Mouse (Mus musculus) testis, adult 2 months (tissue): ENCODE measurements at regions not wholly inside any gene's neighbourhood (a gene's known extent, or its start where the extent isn't known, plus 50 kb on each side); places are given as distances from the start of the nearest gene placed in this dataset.
"Not testable (repeated sequence)": the region's sequence is repeated elsewhere in the genome, so short reads cannot be mapped to it uniquely, and the experiment has no call there.

Experiments
- H3K27ac ChIP-seq: fragments of 200-500 bp; 2 replicates; pipeline ENCODE4 v1.5.1; 2012; ENCODE audit warnings: low read depth, low read length; ENCODE audit not compliant: control insufficient read depth, insufficient read depth
- H3K27me3 ChIP-seq: fragments of 200-500 bp; 2 replicates; pipeline ENCODE4 v1.6.1; 2012; ENCODE audit warnings: mild to moderate bottlenecking, low read length, moderate library complexity; ENCODE audit not compliant: control insufficient read depth, insufficient read depth
- H3K36me3 ChIP-seq: fragments of 200-500 bp; 2 replicates; pipeline ENCODE4 v1.6.1; 2012; ENCODE audit warnings: mild to moderate bottlenecking, low read length; ENCODE audit not compliant: control insufficient read depth, insufficient read depth
- H3K4me1 ChIP-seq: fragments of 200-500 bp; 2 replicates; pipeline ENCODE4 v1.6.1; 2012; ENCODE audit warnings: low read length; ENCODE audit not compliant: control insufficient read depth, insufficient read depth
- H3K4me3 ChIP-seq: fragments of 200-500 bp; 2 replicates; pipeline ENCODE4 v1.5.1; 2012; ENCODE audit warnings: low read depth, mild to moderate bottlenecking, low read length, moderate library complexity, mixed read lengths; ENCODE audit not compliant: control insufficient read depth
- CTCF ChIP-seq: fragments of 200-500 bp; IDR thresholded peaks from 2 replicates; pipeline ENCODE4 v1.5.1; 2012; ENCODE audit warnings: low read depth, mild to moderate bottlenecking, inconsistent platforms, low read length, moderate library complexity; ENCODE audit not compliant: control insufficient read depth, insufficient read depth, insufficient replicate concordance
- POLR2A ChIP-seq: fragments of 200-500 bp; IDR thresholded peaks from 2 replicates; pipeline ENCODE4 v1.6.1; 2012; ENCODE audit warnings: low read depth, mild to moderate bottlenecking, inconsistent platforms, low read length, moderate library complexity; ENCODE audit not compliant: control insufficient read depth

DNA sequence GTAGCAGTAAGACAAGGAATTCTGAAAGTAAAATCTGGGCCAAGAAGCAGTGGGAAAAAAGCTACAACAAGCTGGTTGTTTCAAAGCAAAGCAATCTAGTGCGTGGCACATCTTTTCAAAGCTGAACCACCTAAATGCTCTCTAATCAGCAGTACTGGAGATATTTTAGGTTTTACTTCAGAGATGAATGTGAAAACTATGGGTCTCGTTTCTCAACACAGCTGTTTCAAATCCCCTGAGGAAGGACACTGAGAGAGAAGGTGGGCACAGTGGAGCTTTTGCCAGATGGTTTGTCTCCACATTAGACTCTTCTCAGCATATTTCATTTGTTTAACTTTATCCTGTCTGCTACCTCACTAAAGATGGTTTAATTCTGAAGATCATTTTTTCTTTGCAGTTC lies 183.8 kb upstream of the Gria3 start:
- Histone ChIP-seq H3K4me1 (no peaks in the 10 kb centered on the region), H3K4me3 (no peak overlapping the region), H3K27me3 (no peaks in the 10 kb centered on the region), H3K27ac (no peak overlapping the region), H3K36me3 (no peaks in the 10 kb centered on the region)
- TF ChIP-seq CTCF (no peak), POLR2A (no peak)

GRCm38 (mm10) chrX:41249739-41250138 lies 150.9 kb upstream of the Gria3 start:
- not testable (repeated sequence) for H3K4me1 ChIP-seq, H3K36me3 ChIP-seq, H3K27me3 ChIP-seq, H3K27ac ChIP-seq
- H3K4me3 ChIP-seq, result peak overlapping the region; percentile 56

GRCm38 (mm10) chrX:41252923-41253322 lies 147.7 kb upstream of the Gria3 start:
- no peak for TF ChIP-seq POLR2A
- TF ChIP-seq CTCF, result no peak
- no peaks in the 10 kb centered on the region for H3K36me3 ChIP-seq
- H3K4me1 ChIP-seq, result no peaks in the 10 kb centered on the region
- H3K4me3 ChIP-seq, result no peak overlapping the region
- H3K27me3 ChIP-seq, result no peaks in the 10 kb centered on the region
- H3K27ac ChIP-seq, result no peak overlapping the region

DNA sequence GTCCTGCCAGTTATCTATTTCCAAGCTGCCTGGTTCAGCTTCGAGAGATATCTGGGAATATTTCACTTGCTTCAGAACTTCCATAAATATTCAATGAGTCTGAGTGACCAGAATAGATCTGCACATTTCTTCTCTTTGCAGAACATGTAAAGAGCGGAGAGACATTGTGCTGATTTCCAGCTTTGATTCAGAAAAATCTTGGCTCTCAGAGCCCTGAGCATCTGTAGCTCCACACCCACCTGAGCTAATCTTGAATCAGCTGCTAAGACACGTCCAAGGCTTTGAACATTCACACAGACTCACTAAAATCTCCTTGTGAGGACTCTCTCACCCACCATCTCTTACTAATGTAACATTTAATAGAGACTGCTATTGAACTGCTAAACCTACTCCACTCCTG lies 146.0 kb upstream of the Gria3 start:
- H3K27me3 ChIP-seq, result no peaks in the 10 kb centered on the region
- H3K27ac ChIP-seq, result no peak overlapping the region
- no peaks in the 10 kb centered on the region for H3K36me3 ChIP-seq
- no peaks in the 10 kb centered on the region for H3K4me1 ChIP-seq
- TF ChIP-seq CTCF, result no peak
- TF ChIP-seq POLR2A, result no peak
- H3K4me3 ChIP-seq, result no peak overlapping the region

DNA sequence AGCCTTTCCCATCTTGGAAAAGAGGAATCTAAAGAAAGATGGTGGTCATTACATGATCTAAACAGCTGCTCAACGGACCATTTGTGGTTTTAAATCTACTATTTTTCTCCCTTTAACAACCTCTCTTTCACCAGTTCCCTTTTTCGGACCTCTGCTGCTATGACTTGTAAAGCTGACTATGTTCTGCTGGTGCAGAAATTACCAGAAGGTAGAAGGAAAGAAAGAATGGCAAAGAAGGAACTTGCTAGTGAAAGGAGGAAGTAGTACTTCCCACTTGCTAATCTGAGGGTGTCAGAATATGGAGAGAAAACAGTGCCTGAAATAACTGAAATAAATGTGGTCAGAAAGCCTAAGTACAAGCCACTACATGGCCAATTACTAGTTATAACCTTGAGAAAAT lies 109.6 kb upstream of the Gria3 start:
- Histone ChIP-seq H3K36me3 (no peaks in the 10 kb centered on the region), H3K27ac (no peak overlapping the region), H3K4me1 (no peaks in the 10 kb centered on the region), H3K4me3 (no peak overlapping the region), H3K27me3 (no peaks in the 10 kb centered on the region)
- TF ChIP-seq CTCF, result no peak
- no peak for TF ChIP-seq POLR2A

DNA sequence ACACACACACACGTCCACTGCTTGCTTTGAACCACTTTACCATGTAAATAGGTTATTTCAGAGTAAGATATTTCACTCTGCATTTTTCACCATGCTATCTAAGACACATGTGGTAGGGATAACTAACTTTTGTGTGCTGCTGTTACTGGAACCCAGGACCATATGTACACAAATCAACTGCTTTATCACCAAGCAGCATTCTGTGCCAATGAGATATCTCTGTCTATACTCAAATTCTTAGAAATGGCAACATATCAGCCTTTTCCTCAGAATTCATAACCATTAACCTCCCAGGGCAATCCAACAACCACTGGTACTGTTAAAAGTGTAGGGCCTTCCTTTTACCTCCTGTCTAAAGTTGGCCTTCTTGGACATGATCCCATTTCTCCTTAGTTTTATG lies 84.2 kb upstream of the Gria3 start:
- no peak for TF ChIP-seq CTCF
- TF ChIP-seq POLR2A, result no peak
- Histone ChIP-seq H3K4me1 (no peaks in the 10 kb centered on the region), H3K36me3 (no peaks in the 10 kb centered on the region), H3K27ac (no peak overlapping the region), H3K27me3 (no peaks in the 10 kb centered on the region), H3K4me3 (no peak overlapping the region)

GRCm38 (mm10) chrX:41317740-41318139 lies 82.9 kb upstream of the Gria3 start:
- H3K36me3 ChIP-seq, result no peaks in the 10 kb centered on the region
- H3K4me3 ChIP-seq, result no peak overlapping the region
- H3K27me3 ChIP-seq, result no peaks in the 10 kb centered on the region
- no peak overlapping the region for H3K27ac ChIP-seq
- no peak for TF ChIP-seq POLR2A
- TF ChIP-seq CTCF, result no peak
- no peaks in the 10 kb centered on the region for H3K4me1 ChIP-seq

GRCm38 (mm10) chrX:41319896-41320295 lies 80.8 kb upstream of the Gria3 start:
- H3K27me3 ChIP-seq, result no peaks in the 10 kb centered on the region
- H3K36me3 ChIP-seq, result no peaks in the 10 kb centered on the region
- no peaks in the 10 kb centered on the region for H3K4me1 ChIP-seq
- TF ChIP-seq POLR2A (no peak), CTCF (no peak)
- H3K27ac ChIP-seq, result no peak overlapping the region
- no peak overlapping the region for H3K4me3 ChIP-seq
